Mouse (Mus musculus): Measurements from ENCODE around the gene Prl2c1.
"Not testable (repeated sequence)": the region's sequence is repeated elsewhere in the genome, so short reads cannot be mapped to it uniquely, and the experiment has no call there.

Prl2c1 gene

DNA sequence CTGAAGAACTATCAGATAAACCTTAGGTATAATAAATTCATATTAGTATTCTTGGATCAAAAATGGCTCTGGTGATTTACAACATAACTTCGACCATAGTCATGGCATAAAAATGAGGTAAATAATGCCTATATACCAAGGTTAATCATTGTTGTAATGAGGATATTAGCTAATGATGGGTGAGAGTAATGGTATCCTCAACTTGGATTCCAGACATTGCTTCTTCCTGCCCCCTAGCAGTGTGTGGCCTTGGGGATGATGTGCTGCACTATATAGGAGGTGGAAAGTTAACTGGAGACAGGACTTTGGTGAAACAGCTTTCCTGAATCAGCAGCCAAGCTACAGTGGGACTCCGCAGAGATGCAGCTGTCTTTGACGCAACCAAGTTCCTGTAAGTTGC is at the start of gene Prl2c1:
Gene Prl2c1 (plus strand): TSS at position 301 of the 400 bp plus-strand sequence.
- DNase-seq (ENCODE audit: low read depth), result no peak

DNA sequence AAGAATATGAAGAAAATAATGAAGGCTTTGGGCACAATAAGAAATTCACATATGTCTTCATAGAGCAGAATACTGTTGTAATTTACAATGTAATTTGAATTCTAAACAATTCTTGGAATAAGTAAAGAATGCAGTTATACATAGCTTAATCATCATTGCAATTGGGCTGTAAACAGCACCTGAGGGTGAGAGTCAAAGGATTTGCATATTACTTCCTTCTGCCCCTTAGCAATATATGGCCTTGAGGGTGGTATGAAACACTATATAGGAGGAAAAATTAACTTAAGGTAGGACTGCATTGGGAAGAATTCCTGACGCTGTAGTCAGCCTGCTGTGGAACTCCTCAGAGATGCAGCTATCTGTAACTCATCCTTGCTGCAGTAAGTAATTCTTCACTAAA is 47.8 kb upstream of the Prl2c1 start, which contains the start of gene Prl2a1:
Gene Prl2a1 (plus strand): TSS at position 301 of the 400 bp plus-strand sequence.
- no peak for DNase-seq (ENCODE audit: low read depth)

DNA sequence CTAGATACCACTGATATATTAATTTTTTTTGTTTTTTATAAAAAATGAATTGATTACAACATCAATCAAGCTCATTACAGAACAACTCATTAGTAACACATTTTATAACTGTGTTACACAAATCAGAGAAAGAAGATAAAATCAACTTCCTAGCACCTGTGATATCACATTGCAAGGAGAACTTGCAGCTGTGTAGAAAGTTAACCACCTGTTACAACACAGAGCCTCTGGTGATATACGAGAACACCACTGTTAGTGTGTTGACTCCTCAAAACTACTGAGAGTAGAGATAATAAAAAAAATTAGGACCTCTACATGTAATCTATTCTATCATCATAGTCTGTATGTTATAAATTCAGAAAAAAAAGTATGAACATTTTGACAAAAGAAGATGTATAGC is 46.4 kb upstream of the Prl2c1 start:
- no peak for DNase-seq (ENCODE audit: low read depth)

DNA sequence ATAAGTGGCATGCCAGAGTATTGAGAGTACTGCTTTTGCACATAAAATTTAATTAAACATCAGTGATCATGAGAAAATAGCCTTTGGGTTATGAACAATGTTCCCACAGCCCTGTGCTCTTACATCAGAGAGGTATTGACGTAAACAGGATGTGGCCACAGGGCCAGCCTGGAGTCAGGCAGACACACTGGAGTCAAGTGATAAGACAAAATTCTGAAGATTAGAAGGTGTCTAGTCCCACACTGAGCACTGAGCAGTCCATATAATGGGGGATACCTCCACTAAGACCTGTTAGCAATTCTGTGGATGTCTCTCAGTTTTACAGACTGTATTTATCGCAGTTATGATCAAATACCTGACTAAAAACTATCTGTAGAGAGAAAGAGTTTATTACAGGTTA is 55.1 kb downstream of the Prl2c1 start:
- DNase-seq (ENCODE audit: low read depth), result not testable (repeated sequence)
